Mouse (Mus musculus) bone marrow, adult 2 months (tissue): Measurements from ENCODE around the gene Sema3b.

Experiments used
- CTCF ChIP-seq: fragments of 200-500 bp; IDR thresholded peaks from 2 replicates; pipeline ENCODE4 v1.5.1; 2011; ENCODE audit warnings: low read length, control low read depth; ENCODE audit not compliant: control insufficient read depth, insufficient read depth
- POLR2A ChIP-seq: fragments of 200-500 bp; IDR thresholded peaks from 2 replicates; pipeline ENCODE4 v1.6.1; 2011; ENCODE audit warnings: low read depth, mild to moderate bottlenecking, control low read depth, low read length, borderline replicate concordance; ENCODE audit not compliant: control insufficient read depth

- TF ChIP-seq CTCF = peak; percentile 88
- TF ChIP-seq POLR2A = no peak
These were observed 42.9 kb downstream of the Sema3b start for GRCm38 (mm10) chr9:107566041-107566709.
